ENCODE assay signal across 11 mouse cellular contexts in genomic region chr14:59643582-59643981, GRCm38 (mm10). TPM values are rescaled to one million over a fixed set of nuclear protein-coding genes. Genes with fewer than 3 reads are reported as not detected.
DNase-seq lines count a peak whose midpoint lies in the region; ATAC-seq and TF ChIP-seq lines count a peak whose summit lies in the region.
"Had no signal": no experiment of that assay in that cellular context is flagged by ENCODE, and none has a peak within 500 bp of the region (broad histone marks: within the 10 kb centered on the region; RNA-seq: fewer than 3 reads in every experiment).

No protein-coding gene starts in this region.

- no peak overlapping the region for H3K27ac ChIP-seq in liver, embryonic 11.5 days (ENCODE audit: low read depth, low read length)
- H3K27ac ChIP-seq in MEL (ENCODE audit: control insufficient read depth, low read depth, low read length), result no peak overlapping the region
- H3K27ac ChIP-seq: hindbrain, embryonic 10.5 days had no signal

- H3K36me3 ChIP-seq in liver, embryonic 11.5 days (ENCODE audit: control insufficient read depth, insufficient read depth, low read length), result no peaks in the 10 kb centered on the region
- H3K36me3 ChIP-seq in MEL (ENCODE audit: control insufficient read depth in 1 of 2, insufficient read depth in 2 of 2, low read length in 2 of 2), result no peaks in the 10 kb centered on the region
- H3K36me3 ChIP-seq: hindbrain, embryonic 10.5 days had no signal

- no peak overlapping the region for H3K4me3 ChIP-seq in liver, embryonic 11.5 days (ENCODE audit: low read depth, low read length)
- no peak overlapping the region for H3K4me3 ChIP-seq in MEL (ENCODE audit: control insufficient read depth in 1 of 2, insufficient read depth in 1 of 2, low read depth in 2 of 2, low read length in 2 of 2)
- H3K4me3 ChIP-seq: hindbrain, embryonic 10.5 days had no signal

- DNase-seq in liver, result peak; percentile 16
- DNase-seq in liver, embryonic 11.5 days (ENCODE audit: low spot score), result no peak
- peak; percentile 26 for DNase-seq in MEL (ENCODE audit: low read depth, low spot score)
- DNase-seq in thymus, postnatal 25 days, result peak; percentile 55
- no peak for DNase-seq in embryo, embryonic 9.5 days (ENCODE audit: extremely low spot score)
- no peak for DNase-seq in cerebellum, adult 9-11 months
- DNase-seq: cerebellum, adult 11-12 months; right cerebral cortex, adult 18-20 months had no signal

- H3K9ac ChIP-seq in liver, embryonic 11.5 days (ENCODE audit: low read depth, low read length), result no peak overlapping the region
- H3K9ac ChIP-seq in MEL (ENCODE audit: control insufficient read depth, low read depth, low read length, poor library complexity, severe bottlenecking), result no peak overlapping the region

- no peaks in the 10 kb centered on the region for H3K27me3 ChIP-seq in liver, embryonic 11.5 days (replicated peaks; ENCODE audit: control insufficient read depth, insufficient read depth, low read length)
- no peaks in the 10 kb centered on the region; a peak in 1 of 4 replicates for H3K27me3 ChIP-seq in MEL (ENCODE audit: control insufficient read depth in 1 of 2, insufficient read depth in 2 of 2, low read length in 2 of 2)

- TF ChIP-seq POLR2A in MEL (IDR thresholded peaks at IDR 0.05; ENCODE audit: control insufficient read depth in 1 of 2, insufficient read depth in 1 of 2, low read depth in 1 of 2, low read length in 2 of 2, poor library complexity in 1 of 2), result no peak

- no peak overlapping the region for H3K4me2 ChIP-seq in liver, embryonic 11.5 days

- 33% methylated on average over 12 of the region's 12 CpGs for WGBS in liver, embryonic 11.5 days

- ATAC-seq in liver, embryonic 11.5 days (replicated peaks; ENCODE audit: low FRiP score), result no peak
- peak; percentile 79 for ATAC-seq in inflammation-experienced regulatory T-cells, adult 6 months
- ATAC-seq: midbrain, embryonic 16.5 days had no signal

- no peaks in the 10 kb centered on the region for H3K79me2 ChIP-seq in MEL (ENCODE audit: control insufficient read depth, insufficient read depth, low read length, poor library complexity)

- peak in 1 of 2 experiments; percentile 30; a peak in 2 of 4 replicates for TF ChIP-seq EP300 in MEL (IDR thresholded peaks at IDR 0.05; ENCODE audit: low read depth in 1 of 2, low read length in 2 of 2)

- H3K9me3 ChIP-seq in liver, embryonic 11.5 days (ENCODE audit: control insufficient read depth, low read length), result no peaks in the 10 kb centered on the region
- H3K9me3 ChIP-seq in MEL (replicated peaks; ENCODE audit: insufficient read depth, low read length), result no peaks in the 10 kb centered on the region
- H3K9me3 ChIP-seq: hindbrain, embryonic 10.5 days had no signal

- H3K4me1 ChIP-seq in liver, embryonic 11.5 days (replicated peaks; ENCODE audit: control insufficient read depth, insufficient read depth, low read length), result peaks cover 4% of the 10 kb centered on the region
- peaks cover 0 to 10% of the 10 kb centered on the region in 2 experiments; a peak in 2 of 4 replicates for H3K4me1 ChIP-seq in MEL (ENCODE audit: control insufficient read depth in 1 of 2, insufficient read depth in 2 of 2, low read length in 2 of 2)

- no peak for TF ChIP-seq RAD21 in MEL (IDR thresholded peaks at IDR 0.05; ENCODE audit: low read depth, low read length)

- TF ChIP-seq CTCF in MEL (IDR thresholded peaks at IDR 0.05 in 2 of 3, conservative IDR thresholded peaks at IDR 0.05 in 1 of 3; ENCODE audit: control insufficient read depth in 1 of 3, insufficient read depth in 1 of 3, low read depth in 2 of 3, low read length in 3 of 3, poor library complexity in 1 of 3, severe bottlenecking in 1 of 3), result no peak

TF ChIP-seq in MEL, 35 proteins besides CTCF, POLR2A, EP300 and RAD21:
- no peak for TF ChIP-seq MAZ (IDR thresholded peaks at IDR 0.05; ENCODE audit: low read depth, low read length)
- TF ChIP-seq MYB (IDR thresholded peaks at IDR 0.05; ENCODE audit: low read depth, low read length), result peak; percentile 37; the same call in 1 of the 2 replicates
- TF ChIP-seq MAX (IDR thresholded peaks at IDR 0.05; ENCODE audit: low read length), result 0 out of 2 replicates have a peak, but pooled peaks have one; percentile 31

RNA-seq across cellular contexts. Expression of gene Shisa2, which starts 18.5 kb away (rescaled TPM):
- polyA plus RNA-seq in liver, embryonic 11.5 days (2014; fragmentation: Nextera tagmentation; extraction: Ambion mirVana), result 5.2 and 5.4 TPM in 2 replicates
- not detected in 2 replicates for total RNA-seq in MEL (2012; rRNA removed)
- polyA plus RNA-seq in MEL (2012; ENCODE audit: insufficient read depth in 1 of 2, insufficient read length in 2 of 2, low read depth in 1 of 2, low replicate concordance in 2 of 2, missing spikeins in 1 of 2), result not detected
- polyA plus RNA-seq in inflammation-experienced regulatory T-cells, adult 6 months (2017; shearing (Covaris generic)), result not detected

RNA-seq across cellular contexts. Expression of gene Cdadc1, which starts 45.8 kb away (rescaled TPM):
- polyA plus RNA-seq in liver, embryonic 11.5 days (2014; fragmentation: Nextera tagmentation; extraction: Ambion mirVana), result 25.8 and 30.0 TPM in 2 replicates
- total RNA-seq in MEL (2012; rRNA removed), result 13.0 and 16.4 TPM in 2 replicates
- polyA plus RNA-seq in MEL (2012; ENCODE audit: insufficient read depth in 1 of 2, insufficient read length in 2 of 2, low read depth in 1 of 2, low replicate concordance in 2 of 2, missing spikeins in 1 of 2), result 10 to 100 TPM in 1 of 2 experiments, not detected in 1; 23.8 TPM
- 10 to 100 TPM; 33.3 to 56.1 (median 37.0) TPM for polyA plus RNA-seq in inflammation-experienced regulatory T-cells, adult 6 months (2017; shearing (Covaris generic))

Comparison
In these comparisons a context has a peak if more than half of its experiments do, and no peak if none do; other contexts are left out.
1. DNase-seq: peak in liver (single experiment), MEL (single experiment) and thymus, postnatal 25 days (single experiment); none in liver, embryonic 11.5 days (single experiment), embryo, embryonic 9.5 days (single experiment) and cerebellum, adult 9-11 months (single experiment).